Mouse (Mus musculus): Measurements from ENCODE around the gene Dpm3. TPM values are rescaled to one million over a fixed set of nuclear protein-coding genes. Genes with fewer than 3 reads are reported as not detected.

Dpm3 gene
- total and polyA plus RNA-seq, 3 experiments, result 52.7 to 228 (median 74.8) TPM

DNA sequence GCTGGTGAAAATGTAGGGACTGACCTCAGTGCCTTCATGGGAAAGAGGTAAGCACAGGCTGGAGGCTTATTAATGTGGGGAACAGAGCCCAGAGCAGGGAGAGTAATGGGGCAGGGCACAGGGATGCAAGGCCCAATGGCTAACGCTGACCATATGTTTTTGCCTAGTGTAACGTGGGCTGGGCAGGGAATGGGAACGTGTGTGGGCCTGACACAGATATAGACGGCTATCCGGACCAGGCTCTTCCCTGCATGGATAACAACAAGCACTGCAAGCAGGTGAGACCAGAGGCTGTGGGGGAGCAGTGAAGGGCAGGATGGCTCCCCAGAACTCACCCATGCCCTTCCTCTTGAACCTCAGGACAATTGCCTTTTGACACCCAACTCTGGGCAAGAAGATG lies 38.0 kb upstream of the Dpm3 start:
- no peaks in the 10 kb centered on the region for H3K27me3 ChIP-seq (replicated peaks)
- peaks cover 0 to 31% of the 10 kb centered on the region in 2 experiments for H3K36me3 ChIP-seq (replicated peaks in 1 of 2; ENCODE audit: control insufficient read depth in 1 of 2, insufficient read depth in 1 of 2, low read length in 1 of 2)
- TF ChIP-seq PAX5 (IDR thresholded peaks at IDR 0.05; ENCODE audit: low read length) (no peak), USF2 (conservative IDR thresholded peaks at IDR 0.05; ENCODE audit: low read depth, low read length) (no peak), POLR2AphosphoS2 (IDR thresholded peaks at IDR 0.05; ENCODE audit: low read depth, low read length) (no peak), MAZ (IDR thresholded peaks at IDR 0.05; ENCODE audit: low read depth, low read length) (no peak), HCFC1 (IDR thresholded peaks at IDR 0.05; ENCODE audit: low read depth, low read length) (no peak), MYC (IDR thresholded peaks at IDR 0.05; ENCODE audit: low read depth, low read length) (no peak), TBP (conservative IDR thresholded peaks at IDR 0.05; ENCODE audit: low read depth, low read length) (no peak), CTCF (conservative IDR thresholded peaks at IDR 0.05 in 1 of 2, IDR thresholded peaks at IDR 0.05 in 1 of 2; ENCODE audit: low read depth in 2 of 2, low read length in 2 of 2) (no peak), UBTF (IDR thresholded peaks at IDR 0.05; ENCODE audit: low read depth, low read length) (no peak)
- H3K27ac ChIP-seq (ENCODE audit: insufficient read depth, low read depth), result no peak overlapping the region
- DNase-seq (ENCODE audit: extremely low read depth), result no peak
- no peak overlapping the region for H3K4me2 ChIP-seq (ENCODE audit: insufficient read depth, low read depth, poor library complexity, severe bottlenecking)
- H3K9me3 ChIP-seq (replicated peaks; ENCODE audit: low read length), result no peaks in the 10 kb centered on the region
- H3K9ac ChIP-seq (ENCODE audit: insufficient read depth, low read depth), result no peak overlapping the region
- dilution Hi-C loops (cut with MboI; ENCODE audit: extremely low pct_ligation_motif_present, extremely low pct_unique_long_range_greater_than_20kb, low sequenced_read_pairs), result no loop called here
- H3K4me3 ChIP-seq (replicated peaks in 1 of 3; ENCODE audit: low read depth in 2 of 3, low read length in 2 of 3, poor library complexity in 1 of 3), result no peak overlapping the region
- in situ Hi-C loops (cut with MboI; ENCODE audit: low pct_ligation_motif_present, low pct_unique_long_range_greater_than_20kb, low sequenced_read_pairs), result no loop called here
- no peaks in the 10 kb centered on the region; a peak in 1 of 4 replicates for H3K4me1 ChIP-seq (ENCODE audit: control insufficient read depth in 1 of 2, insufficient read depth in 2 of 2)
- no peaks in the 10 kb centered on the region for H3K79me2 ChIP-seq (replicated peaks; ENCODE audit: control insufficient read depth, extremely low read depth, insufficient read depth, poor library complexity, severe bottlenecking)

DNA sequence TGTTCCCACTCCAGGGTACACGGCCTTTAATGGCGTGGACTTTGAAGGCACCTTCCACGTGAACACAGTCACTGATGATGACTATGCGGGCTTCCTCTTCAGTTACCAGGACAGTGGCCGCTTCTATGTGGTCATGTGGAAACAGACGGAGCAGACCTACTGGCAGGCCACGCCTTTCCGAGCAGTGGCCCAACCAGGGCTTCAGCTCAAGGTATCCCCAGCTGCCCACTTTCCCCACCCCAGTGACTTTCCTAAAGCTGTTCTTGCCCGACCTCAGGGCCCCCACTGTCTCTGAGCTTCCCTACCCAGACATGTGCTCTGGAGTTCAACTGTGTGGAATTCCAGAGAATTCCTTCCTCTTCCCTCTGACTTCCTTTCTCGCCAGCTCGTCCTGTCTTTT lies 34.4 kb upstream of the Dpm3 start:
- no peak for DNase-seq (ENCODE audit: extremely low read depth)
- Histone ChIP-seq H3K79me2 (replicated peaks; ENCODE audit: control insufficient read depth, extremely low read depth, insufficient read depth, poor library complexity, severe bottlenecking) (no peaks in the 10 kb centered on the region), H3K27me3 (replicated peaks) (no peaks in the 10 kb centered on the region), H3K9ac (ENCODE audit: insufficient read depth, low read depth) (no peak overlapping the region), H3K9me3 (replicated peaks; ENCODE audit: low read length) (no peaks in the 10 kb centered on the region), H3K4me1 (ENCODE audit: control insufficient read depth in 1 of 2, insufficient read depth in 2 of 2) (peaks cover 0 to 11% of the 10 kb centered on the region in 2 experiments; a peak in 2 of 4 replicates), H3K4me3 (replicated peaks in 1 of 3; ENCODE audit: low read depth in 2 of 3, low read length in 2 of 3, poor library complexity in 1 of 3) (no peak overlapping the region), H3K4me2 (ENCODE audit: insufficient read depth, low read depth, poor library complexity, severe bottlenecking) (no peak overlapping the region), H3K27ac (ENCODE audit: insufficient read depth, low read depth) (no peak overlapping the region), H3K36me3 (replicated peaks in 1 of 2; ENCODE audit: control insufficient read depth in 1 of 2, insufficient read depth in 1 of 2, low read length in 1 of 2) (peaks cover 0 to 26% of the 10 kb centered on the region in 2 experiments)
- no peak for TF ChIP-seq SMC3 (IDR thresholded peaks at IDR 0.05; ENCODE audit: low read depth, low read length)
- no peak for TF ChIP-seq MEF2A (IDR thresholded peaks at IDR 0.05; ENCODE audit: borderline replicate concordance, low read depth, low read length)
- TF ChIP-seq CHD2 (IDR thresholded peaks at IDR 0.05; ENCODE audit: low read length), result no peak
- TF ChIP-seq ZNF384 (IDR thresholded peaks at IDR 0.05; ENCODE audit: low read depth, low read length), result no peak
- no peak for TF ChIP-seq HCFC1 (IDR thresholded peaks at IDR 0.05; ENCODE audit: low read depth, low read length)
- TF ChIP-seq USF1 (IDR thresholded peaks at IDR 0.05; ENCODE audit: low read depth, low read length), result no peak
- in situ Hi-C loops (cut with MboI; ENCODE audit: low pct_ligation_motif_present, low pct_unique_long_range_greater_than_20kb, low sequenced_read_pairs) (no loop called here), dilution Hi-C loops (cut with MboI; ENCODE audit: extremely low pct_ligation_motif_present, extremely low pct_unique_long_range_greater_than_20kb, low sequenced_read_pairs) (no loop called here)

DNA sequence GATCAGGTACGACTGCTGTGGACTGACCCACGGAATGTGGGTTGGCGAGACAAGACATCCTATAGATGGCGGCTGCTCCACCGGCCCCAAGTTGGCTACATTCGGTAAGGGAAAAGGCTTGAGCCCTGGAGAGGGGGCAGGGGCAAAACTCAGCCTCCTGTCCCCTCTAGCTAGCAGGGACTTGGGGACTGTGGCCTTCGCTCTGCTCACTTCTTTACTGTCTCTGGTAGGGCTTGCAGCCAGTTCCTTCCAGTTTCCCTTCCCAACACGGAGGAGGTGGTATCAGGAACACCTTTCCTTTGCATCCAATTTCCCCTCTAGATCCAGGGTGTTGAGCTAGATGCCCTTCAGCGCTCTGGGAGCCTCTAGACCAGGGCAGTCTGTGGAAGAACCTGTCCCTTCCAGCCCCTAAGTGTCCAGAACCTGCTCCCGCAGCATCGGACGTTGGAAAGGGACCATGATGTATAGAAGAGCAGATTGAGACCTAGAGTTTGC lies 33.8 kb upstream of the Dpm3 start:
- H3K27ac ChIP-seq (ENCODE audit: insufficient read depth, low read depth), result no peak overlapping the region
- no peak overlapping the region for H3K4me3 ChIP-seq (replicated peaks in 1 of 3; ENCODE audit: low read depth in 2 of 3, low read length in 2 of 3, poor library complexity in 1 of 3)
- H3K27me3 ChIP-seq (replicated peaks), result no peaks in the 10 kb centered on the region
- TF ChIP-seq USF2 (conservative IDR thresholded peaks at IDR 0.05; ENCODE audit: low read depth, low read length) (no peak), ETS1 (conservative IDR thresholded peaks at IDR 0.05; ENCODE audit: low read depth, low read length) (no peak), MAFK (IDR thresholded peaks at IDR 0.05; ENCODE audit: insufficient replicate concordance, low read length) (no peak), ZNF384 (IDR thresholded peaks at IDR 0.05; ENCODE audit: low read depth, low read length) (no peak), ZKSCAN1 (IDR thresholded peaks at IDR 0.05; ENCODE audit: borderline replicate concordance, low read depth, low read length) (no peak)
- dilution Hi-C loops (cut with MboI; ENCODE audit: extremely low pct_ligation_motif_present, extremely low pct_unique_long_range_greater_than_20kb, low sequenced_read_pairs) (no loop called here), in situ Hi-C loops (cut with MboI; ENCODE audit: low pct_ligation_motif_present, low pct_unique_long_range_greater_than_20kb, low sequenced_read_pairs) (no loop called here)
- no peak for DNase-seq (ENCODE audit: extremely low read depth)
- H3K9me3 ChIP-seq (replicated peaks; ENCODE audit: low read length), result no peaks in the 10 kb centered on the region
- peaks cover 0 to 24% of the 10 kb centered on the region in 2 experiments for H3K36me3 ChIP-seq (replicated peaks in 1 of 2; ENCODE audit: control insufficient read depth in 1 of 2, insufficient read depth in 1 of 2, low read length in 1 of 2)
- peaks cover 0 to 12% of the 10 kb centered on the region in 2 experiments; a peak in 2 of 4 replicates for H3K4me1 ChIP-seq (ENCODE audit: control insufficient read depth in 1 of 2, insufficient read depth in 2 of 2)
- no peak overlapping the region for H3K9ac ChIP-seq (ENCODE audit: insufficient read depth, low read depth)
- H3K4me2 ChIP-seq (ENCODE audit: insufficient read depth, low read depth, poor library complexity, severe bottlenecking), result no peak overlapping the region
- no peaks in the 10 kb centered on the region for H3K79me2 ChIP-seq (replicated peaks; ENCODE audit: control insufficient read depth, extremely low read depth, insufficient read depth, poor library complexity, severe bottlenecking)

Data from CH12.LX (cell line).